Mouse (Mus musculus) MEL (cell line): ENCODE data around the gene Aff3.

ENCODE experiments used
- BHLHE40 ChIP-seq: IDR thresholded peaks from 2 replicates; pipeline ENCODE4 v1.6.1; 2012; ENCODE audit warnings: low read depth, mild to moderate bottlenecking, inconsistent platforms, low read length, improper control_type of control experiment, borderline replicate concordance
- CHD2 ChIP-seq: IDR thresholded peaks from 2 replicates; pipeline ENCODE4 v1.6.1; 2011; ENCODE audit warnings: low read length, improper control_type of control experiment
- CTCF ChIP-seq, 3 experiments: IDR thresholded peaks in 2 of 3; conservative IDR thresholded peaks in 1 of 3; 2 replicates each; pipeline ENCODE4 v1.5.1; 2011 to 2012; ENCODE audit warnings: low read length in 3 of 3, low read depth in 2 of 3, mild to moderate bottlenecking in 2 of 3, improper control_type of control experiment in 1 of 3, inconsistent platforms in 1 of 3, mixed read lengths in 1 of 3, moderate library complexity in 1 of 3; ENCODE audit not compliant: control insufficient read depth in 1 of 3, insufficient read depth in 1 of 3, poor library complexity in 1 of 3, severe bottlenecking in 1 of 3
- EP300 ChIP-seq, 2 experiments: IDR thresholded peaks; 2 replicates each; pipeline ENCODE4 v1.6.1; 2011; ENCODE audit warnings: improper control_type of control experiment in 2 of 2, low read length in 2 of 2, low read depth in 1 of 2, mild to moderate bottlenecking in 1 of 2
- GATA1 ChIP-seq: IDR thresholded peaks from 2 replicates; pipeline ENCODE4 v1.6.1; 2011; ENCODE audit warnings: low read depth, low read length, improper control_type of control experiment
- KAT2A ChIP-seq: conservative IDR thresholded peaks from 2 replicates; pipeline ENCODE4 v1.6.1; 2012; ENCODE audit warnings: low read depth, low read length, improper control_type of control experiment, inconsistent platforms
- MAFK ChIP-seq: IDR thresholded peaks from 2 replicates; pipeline ENCODE4 v1.6.1; 2011; ENCODE audit warnings: low read depth, mild to moderate bottlenecking, low read length, improper control_type of control experiment, borderline replicate concordance
- MYB ChIP-seq: IDR thresholded peaks from 2 replicates; pipeline ENCODE4 v1.6.1; 2011; ENCODE audit warnings: mild to moderate bottlenecking, low read depth, low read length, improper control_type of control experiment
- POLR2A ChIP-seq, 2 experiments: IDR thresholded peaks; 2 replicates each; pipeline ENCODE4 v1.6.1; 2011 to 2012; ENCODE audit warnings: low read length in 2 of 2, mild to moderate bottlenecking in 2 of 2, control low read depth in 1 of 2, improper control_type of control experiment in 1 of 2, low read depth in 1 of 2, moderate library complexity in 1 of 2; ENCODE audit not compliant: control insufficient read depth in 1 of 2, insufficient read depth in 1 of 2, poor library complexity in 1 of 2
- POLR2AphosphoS2 ChIP-seq: IDR thresholded peaks from 2 replicates; pipeline ENCODE4 v1.6.1; 2011; ENCODE audit warnings: low read length, improper control_type of control experiment
- ZC3H11A ChIP-seq: IDR thresholded peaks from 2 replicates; pipeline ENCODE4 v1.6.1; 2012; ENCODE audit warnings: low read depth, mild to moderate bottlenecking, inconsistent platforms, low read length, improper control_type of control experiment

DNA sequence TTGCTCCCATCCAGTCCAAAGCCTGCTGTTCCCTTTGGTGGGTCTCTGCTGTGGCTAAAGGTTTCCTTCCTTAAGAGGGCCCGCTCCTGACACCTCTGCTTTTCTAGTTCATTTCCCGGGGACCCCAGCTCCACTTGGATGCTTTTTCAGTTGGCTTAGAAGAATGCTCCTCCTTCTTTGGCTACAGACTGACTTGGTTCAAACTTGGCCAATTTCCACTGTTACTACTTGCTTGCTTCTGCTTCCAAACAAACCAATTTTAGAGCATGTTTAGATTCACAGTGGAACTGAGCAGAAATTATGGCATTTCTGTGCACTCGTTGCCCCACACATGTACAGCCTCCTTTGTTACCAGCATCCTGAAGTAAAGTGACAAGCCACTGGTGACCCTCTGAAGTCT is 469.0 kb downstream of the Aff3 start:
- TF ChIP-seq KAT2A (no peak), CTCF (IDR thresholded peaks at IDR 0.05 in 2 of 3, conservative IDR thresholded peaks at IDR 0.05 in 1 of 3; ENCODE audit: control insufficient read depth in 1 of 3, insufficient read depth in 1 of 3, low read depth in 2 of 3, low read length in 3 of 3, poor library complexity in 1 of 3, severe bottlenecking in 1 of 3) (no peak), MYB (no peak), POLR2A (IDR thresholded peaks at IDR 0.05; ENCODE audit: control insufficient read depth in 1 of 2, insufficient read depth in 1 of 2, low read depth in 1 of 2, low read length in 2 of 2, poor library complexity in 1 of 2) (no peak), EP300 (IDR thresholded peaks at IDR 0.05; ENCODE audit: low read depth in 1 of 2, low read length in 2 of 2) (no peak), POLR2AphosphoS2 (no peak), MAFK (no peak), ZC3H11A (no peak), BHLHE40 (no peak), CHD2 (no peak), GATA1 (no peak)
